Mouse (Mus musculus) myocyte (in vitro differentiated cells): ENCODE data around the gene Iqgap1.

Experiments used
- MAX ChIP-seq: IDR thresholded peaks from one replicate; pipeline ENCODE4 v1.6.1; 2011; ENCODE audit warnings: low read depth, mild to moderate bottlenecking, control low read depth
- POLR2A ChIP-seq: IDR thresholded peaks from one replicate; pipeline ENCODE4 v1.6.1; 2011; ENCODE audit warnings: low read depth, mild to moderate bottlenecking, control low read depth, moderate library complexity; ENCODE audit not compliant: insufficient read length

DNA sequence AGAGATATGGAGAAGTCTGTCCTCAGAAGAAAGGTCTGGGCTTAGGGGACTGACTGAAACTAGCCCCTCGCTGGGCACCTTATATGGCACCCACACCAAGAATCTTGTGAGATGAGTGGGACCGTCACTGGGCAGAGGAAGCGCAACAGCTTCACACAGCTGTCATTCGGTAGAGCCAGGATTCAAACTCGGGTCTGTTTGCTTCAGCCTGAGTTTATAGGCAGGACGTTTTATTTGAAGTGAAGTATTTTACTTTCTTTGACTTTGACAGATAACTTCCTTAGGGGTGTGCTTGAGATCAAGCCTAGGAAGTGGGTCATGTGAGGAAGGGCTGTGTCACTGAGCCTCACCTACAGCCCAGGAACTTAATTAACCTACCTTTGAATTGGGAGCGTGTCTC, 39.7 kb upstream of the Iqgap1 start:
- TF ChIP-seq MAX (no peak), POLR2A (no peak)
